Mouse (Mus musculus) kidney, embryonic 15.5 days (tissue): Measurements from ENCODE around the gene Nup107. TPM values are rescaled to one million over a fixed set of nuclear protein-coding genes. Genes with fewer than 3 reads are reported as not detected.
"Not testable (repeated sequence)": the region's sequence is repeated elsewhere in the genome, so short reads cannot be mapped to it uniquely, and the experiment has no call there.

Experiments used
- ATAC-seq: fragments of 200-750 bp; cut with Nextera tagmentation; replicated peaks from 2 replicates; pipeline ENCODE4 v1.8.0; 2017; ENCODE audit warnings: moderate TSS enrichment; ENCODE audit not compliant: low FRiP score
- H3K27ac ChIP-seq: fragments of 300-500 bp; sonication (generic); 2 replicates; pipeline ENCODE4 v1.5.1; 2015; ENCODE audit warnings: mild to moderate bottlenecking, inconsistent platforms
- H3K27me3 ChIP-seq: fragments of 300-500 bp; sonication (generic); 2 replicates; pipeline ENCODE4 v1.6.1; 2015; ENCODE audit warnings: inconsistent platforms
- H3K36me3 ChIP-seq: fragments of 300-500 bp; sonication (generic); 2 replicates; pipeline ENCODE4 v1.6.1; 2015; ENCODE audit warnings: inconsistent platforms
- H3K4me1 ChIP-seq: fragments of 300-500 bp; sonication (generic); 2 replicates; pipeline ENCODE4 v1.6.1; 2015; ENCODE audit warnings: inconsistent platforms
- H3K4me2 ChIP-seq: fragments of 300-500 bp; sonication (generic); 2 replicates; pipeline ENCODE4 v1.6.1; 2015; ENCODE audit warnings: moderate library complexity, mild to moderate bottlenecking, inconsistent platforms
- H3K4me3 ChIP-seq: fragments of 300-500 bp; sonication (generic); replicated peaks from 2 replicates; pipeline ENCODE4 v1.5.1; 2015; ENCODE audit warnings: mild to moderate bottlenecking, inconsistent platforms
- H3K9ac ChIP-seq: fragments of 300-500 bp; sonication (generic); 2 replicates; pipeline ENCODE4 v1.6.1; 2015; ENCODE audit warnings: mild to moderate bottlenecking, inconsistent platforms
- H3K9me3 ChIP-seq: fragments of 300-500 bp; sonication (generic); replicated peaks from 2 replicates; pipeline ENCODE4 v1.6.1; 2016; ENCODE audit warnings: inconsistent platforms
- WGBS: fragments of 180-500 bp; shearing (Covaris S2); methylation state at CpG from one replicate; pipeline ENCODE4 v1.1.7; 2015; ENCODE audit warnings: mixed read lengths; 5-methylcytosine and 5-hydroxymethylcytosine counted together
- polyA plus RNA-seq: library from polyadenylated mRNA; unstranded; fragments of >200 nt; fragmentation: Nextera tagmentation; extraction: Ambion mirVana; gene quantifications from 2 replicates; pipeline ENCODE4 v1.2.1, GENCODE M21; 2015

The Nup107 gene
- polyA plus RNA-seq, 1 experiment from 2014 or later = 65.3 TPM

GRCm38 (mm10) chr10:117743182-117743581 is 49.3 kb downstream of the Nup107 start:
- no peaks in the 10 kb centered on the region for H3K9me3 ChIP-seq
- ATAC-seq = no peak
- no peak overlapping the region for H3K27ac ChIP-seq
- 87% methylated on average over 2 of the region's 2 CpGs for WGBS
- H3K4me3 ChIP-seq = no peak overlapping the region
- no peak overlapping the region for H3K4me2 ChIP-seq
- H3K4me1 ChIP-seq = peaks cover 7% of the 10 kb centered on the region
- no peak overlapping the region for H3K9ac ChIP-seq
- peaks cover 24% of the 10 kb centered on the region for H3K36me3 ChIP-seq
- no peaks in the 10 kb centered on the region for H3K27me3 ChIP-seq

DNA sequence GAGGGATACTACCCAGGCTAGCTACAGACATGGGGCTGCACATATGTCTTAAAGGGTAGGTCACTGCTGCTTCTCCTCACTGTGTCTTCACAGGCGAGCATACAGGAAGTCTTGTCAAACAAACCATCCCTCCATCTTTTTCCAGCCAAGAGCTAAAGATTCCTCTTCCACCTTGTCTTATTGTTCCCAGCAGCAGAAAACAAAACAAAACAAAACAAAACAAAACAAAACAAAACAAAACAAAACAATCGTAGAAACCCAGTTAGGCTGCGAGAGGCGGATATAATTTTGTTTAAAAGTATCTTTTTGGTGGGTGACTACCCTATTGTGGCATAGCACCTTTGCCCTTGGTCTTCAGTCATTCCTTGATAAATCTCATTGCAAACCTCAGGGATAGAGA is 49.9 kb downstream of the Nup107 start:
- no peaks in the 10 kb centered on the region for H3K9me3 ChIP-seq
- no peak overlapping the region for H3K4me3 ChIP-seq
- no peak overlapping the region for H3K9ac ChIP-seq
- peaks cover 7% of the 10 kb centered on the region for H3K4me1 ChIP-seq
- H3K4me2 ChIP-seq = no peak overlapping the region
- peaks cover 28% of the 10 kb centered on the region for H3K36me3 ChIP-seq
- H3K27ac ChIP-seq = no peak overlapping the region
- ATAC-seq = no peak
- H3K27me3 ChIP-seq = no peaks in the 10 kb centered on the region
- WGBS = 92% methylated on average over 4 of the region's 4 CpGs

- WGBS = 91% methylated on average over 15 of the region's 15 CpGs
- Histone ChIP-seq H3K9me3 (no peaks in the 10 kb centered on the region), H3K27ac (no peak overlapping the region), H3K27me3 (no peaks in the 10 kb centered on the region), H3K36me3 (peaks cover 32% of the 10 kb centered on the region), H3K9ac (no peak overlapping the region), H3K4me2 (no peak overlapping the region), H3K4me1 (peaks cover 7% of the 10 kb centered on the region), H3K4me3 (no peak overlapping the region)
- no peak for ATAC-seq
Observed at GRCm38 (mm10) chr10:117741698-117742475, 50.6 kb downstream of the Nup107 start.

DNA sequence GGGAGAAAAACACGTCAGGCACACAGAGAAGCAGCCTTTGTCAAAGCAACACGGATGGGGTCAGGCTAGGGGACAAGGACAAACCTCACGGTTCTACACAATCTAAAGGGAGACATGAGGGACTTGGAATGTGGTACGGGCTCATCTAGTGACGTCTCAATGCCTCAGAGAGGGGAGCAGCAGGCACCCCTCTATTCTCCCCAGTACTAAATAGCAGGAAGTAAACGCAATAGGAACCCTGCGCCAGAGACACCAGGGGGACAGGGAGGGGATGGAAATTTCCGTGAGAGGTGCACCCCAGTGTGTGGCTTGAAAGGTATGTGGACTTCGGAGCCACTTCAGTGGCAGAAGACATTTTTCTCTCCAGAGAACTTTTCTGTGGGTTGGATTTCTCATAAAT is 51.6 kb downstream of the Nup107 start:
- Histone ChIP-seq H3K9ac (no peak overlapping the region), H3K27ac (no peak overlapping the region), H3K27me3 (no peaks in the 10 kb centered on the region), H3K36me3 (peaks cover 40% of the 10 kb centered on the region), H3K4me3 (no peak overlapping the region), H3K9me3 (no peaks in the 10 kb centered on the region), H3K4me1 (peaks cover 7% of the 10 kb centered on the region), H3K4me2 (no peak overlapping the region)
- WGBS = 89% methylated on average over 9 of the region's 9 CpGs
- no peak for ATAC-seq

DNA sequence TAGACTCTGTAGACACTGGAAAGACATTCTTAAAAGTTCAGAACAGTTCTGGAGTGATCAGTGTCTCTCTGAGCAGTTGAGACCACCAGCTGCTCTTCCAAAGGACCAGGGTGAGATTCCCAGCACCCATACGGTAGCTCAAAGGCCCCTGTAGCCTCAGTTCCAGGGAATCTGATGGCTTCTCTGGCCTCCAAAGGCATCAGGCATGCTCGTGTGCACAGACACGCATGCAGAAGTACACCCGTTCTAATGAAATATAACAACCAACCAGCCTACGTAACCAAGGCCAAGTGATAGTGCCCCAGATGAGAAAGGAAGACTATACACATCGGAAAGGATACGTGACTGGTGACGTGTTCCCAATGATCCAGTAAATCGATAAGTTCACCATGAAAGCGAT is 52.3 kb downstream of the Nup107 start:
- no peak overlapping the region for H3K4me3 ChIP-seq
- ATAC-seq = no peak
- no peak overlapping the region for H3K9ac ChIP-seq
- H3K27ac ChIP-seq = no peak overlapping the region
- 96% methylated on average over 10 of the region's 10 CpGs for WGBS
- peaks cover 4% of the 10 kb centered on the region for H3K4me1 ChIP-seq
- H3K36me3 ChIP-seq = peaks cover 40% of the 10 kb centered on the region
- no peaks in the 10 kb centered on the region for H3K27me3 ChIP-seq
- no peak overlapping the region for H3K4me2 ChIP-seq
- H3K9me3 ChIP-seq = no peaks in the 10 kb centered on the region

DNA sequence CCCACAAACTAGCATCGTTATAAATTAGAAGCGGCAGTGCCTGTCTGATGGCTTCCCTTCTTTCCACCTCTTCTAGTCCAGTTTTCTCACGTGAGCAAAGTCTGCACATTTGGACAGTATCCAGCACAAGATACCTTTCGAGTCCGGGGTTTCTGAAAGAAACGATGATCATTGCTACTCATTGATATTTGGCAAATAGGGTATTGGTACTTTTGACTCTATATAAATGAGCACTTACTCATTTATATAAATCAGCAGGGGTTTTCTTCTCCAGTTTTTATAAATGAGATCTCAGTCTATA is 52.9 kb downstream of the Nup107 start:
- no peak overlapping the region for H3K4me2 ChIP-seq
- H3K9me3 ChIP-seq = no peaks in the 10 kb centered on the region
- no peaks in the 10 kb centered on the region for H3K4me1 ChIP-seq
- H3K27me3 ChIP-seq = no peaks in the 10 kb centered on the region
- 94% methylated on average over 6 of the region's 6 CpGs for WGBS
- H3K4me3 ChIP-seq = no peak overlapping the region
- H3K27ac ChIP-seq = no peak overlapping the region
- H3K9ac ChIP-seq = no peak overlapping the region
- ATAC-seq = no peak
- H3K36me3 ChIP-seq = peaks cover 40% of the 10 kb centered on the region

DNA sequence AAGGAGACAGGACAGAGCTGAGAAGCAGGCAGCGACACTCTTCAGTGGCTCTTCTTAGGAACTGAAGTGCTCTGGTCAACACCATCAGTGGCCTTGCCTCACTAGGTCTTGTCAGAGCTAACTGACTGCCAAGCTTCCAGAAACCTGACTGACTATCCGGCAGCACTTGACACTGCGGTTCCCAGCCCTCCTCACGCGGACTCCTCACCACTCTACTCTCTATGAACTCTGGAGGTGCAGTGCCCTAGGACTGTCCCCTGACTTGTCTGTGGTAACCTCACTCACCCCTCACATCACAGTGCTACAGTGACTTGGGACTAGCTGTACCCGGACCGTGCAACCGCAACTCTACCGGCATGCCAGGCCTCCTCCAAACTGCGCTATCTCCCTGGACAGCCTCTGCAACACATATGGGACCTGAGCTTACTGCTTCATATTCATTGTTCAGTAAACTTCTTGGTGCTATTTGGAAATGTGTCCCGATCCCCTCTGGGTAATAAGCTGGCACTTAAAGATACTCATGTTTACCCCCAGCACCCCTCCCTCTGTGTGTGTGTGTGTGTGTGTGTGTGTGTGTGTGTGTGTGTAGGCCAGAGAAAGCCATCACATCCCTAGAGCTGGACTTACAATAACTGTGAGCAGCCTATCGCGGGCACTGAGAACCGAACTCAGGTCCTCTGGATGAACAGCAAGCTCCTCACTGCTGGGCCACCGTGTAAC is 53.4 kb downstream of the Nup107 start:
- 94% methylated on average over 15 of the region's 15 CpGs for WGBS

DNA sequence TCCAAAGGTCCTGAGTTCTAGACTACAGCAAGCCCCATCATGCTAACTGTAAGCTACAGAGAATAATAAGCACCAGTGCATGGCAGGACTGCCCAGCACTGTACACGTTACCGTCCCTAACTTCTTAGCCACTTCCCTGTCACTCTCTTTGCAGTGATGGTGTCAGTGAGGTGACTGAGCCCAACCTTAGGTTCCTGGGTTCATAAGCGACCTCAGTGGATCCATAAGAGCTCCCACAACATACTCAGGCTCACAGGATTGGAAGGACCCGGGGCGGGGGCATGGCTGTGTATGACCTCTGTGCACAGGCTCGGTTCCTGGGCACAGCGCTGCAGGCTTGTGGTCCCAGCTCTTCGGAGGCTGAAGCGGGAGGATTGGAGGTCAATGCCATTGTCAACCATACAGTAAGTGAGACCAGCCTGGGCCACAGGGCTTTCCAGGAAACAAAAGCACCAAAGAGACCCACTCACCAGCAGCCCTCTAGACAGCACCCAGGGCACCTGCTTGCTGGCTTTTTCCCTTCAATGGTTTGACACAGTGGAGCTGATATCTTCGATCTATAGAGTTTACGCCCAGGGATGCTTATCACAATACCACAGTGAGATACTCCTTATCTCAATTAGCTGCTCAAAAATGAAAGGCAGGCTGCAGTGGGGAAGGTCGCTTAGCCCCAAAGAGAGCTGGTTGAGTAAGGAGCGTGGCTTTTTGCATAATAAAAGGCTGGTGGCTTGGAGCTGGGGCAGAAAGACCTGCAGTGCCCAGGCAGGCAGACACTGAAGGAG is 54.2 kb downstream of the Nup107 start:
- H3K4me3 ChIP-seq = no peak overlapping the region
- peaks cover 40% of the 10 kb centered on the region for H3K36me3 ChIP-seq
- no peak overlapping the region for H3K4me2 ChIP-seq
- H3K27me3 ChIP-seq = no peaks in the 10 kb centered on the region
- ATAC-seq = no peak
- H3K27ac ChIP-seq = no peak overlapping the region
- no peaks in the 10 kb centered on the region for H3K4me1 ChIP-seq
- WGBS = 87% methylated on average over 13 of the region's 13 CpGs
- no peaks in the 10 kb centered on the region for H3K9me3 ChIP-seq
- no peak overlapping the region for H3K9ac ChIP-seq

More for the DNA sequence above, 53.4 kb downstream of the Nup107 start:
- Histone ChIP-seq H3K27ac (no peak overlapping the region), H3K36me3 (peaks cover 40% of the 10 kb centered on the region), H3K4me1 (no peaks in the 10 kb centered on the region), H3K4me3 (no peak overlapping the region), H3K27me3 (no peaks in the 10 kb centered on the region), H3K4me2 (no peak overlapping the region), H3K9ac (no peak overlapping the region), H3K9me3 (no peaks in the 10 kb centered on the region)
- ATAC-seq = no peak

DNA sequence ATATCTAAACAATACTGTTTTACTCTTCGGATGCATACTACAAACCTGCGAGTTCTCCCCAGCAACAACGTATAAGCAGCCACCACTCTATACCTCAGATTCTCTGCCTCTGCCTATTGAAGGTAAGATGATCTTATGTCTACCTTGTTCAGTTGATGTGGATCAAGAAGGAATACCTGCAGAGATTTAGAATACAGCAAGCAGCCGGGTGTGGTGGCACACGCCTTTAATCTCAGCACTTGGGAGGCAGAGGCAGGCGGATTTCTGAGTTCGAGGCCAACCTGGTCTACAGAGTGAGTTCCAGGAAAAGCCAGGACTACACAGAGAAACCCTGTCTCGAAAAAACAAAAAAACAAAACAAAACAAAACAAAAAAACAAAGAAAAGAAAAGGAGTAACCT is 55.0 kb downstream of the Nup107 start:
- H3K9me3 ChIP-seq, H3K27ac ChIP-seq, H3K4me1 ChIP-seq, H3K9ac ChIP-seq, H3K27me3 ChIP-seq, ATAC-seq, H3K4me2 ChIP-seq, H3K4me3 ChIP-seq: not testable (repeated sequence)
- WGBS = 92% methylated on average over 8 of the region's 8 CpGs
- H3K36me3 ChIP-seq = peaks cover 40% of the 10 kb centered on the region

GRCm38 (mm10) chr10:117737075-117737474 is 55.4 kb downstream of the Nup107 start:
- H3K9ac ChIP-seq = no peak overlapping the region
- H3K9me3 ChIP-seq = no peaks in the 10 kb centered on the region
- ATAC-seq = no peak
- H3K27ac ChIP-seq = no peak overlapping the region
- no peaks in the 10 kb centered on the region for H3K4me1 ChIP-seq
- no peaks in the 10 kb centered on the region for H3K27me3 ChIP-seq
- H3K36me3 ChIP-seq = peaks cover 40% of the 10 kb centered on the region
- H3K4me2 ChIP-seq = no peak overlapping the region
- WGBS = 86% methylated on average over 4 of the region's 4 CpGs
- H3K4me3 ChIP-seq = no peak overlapping the region

DNA sequence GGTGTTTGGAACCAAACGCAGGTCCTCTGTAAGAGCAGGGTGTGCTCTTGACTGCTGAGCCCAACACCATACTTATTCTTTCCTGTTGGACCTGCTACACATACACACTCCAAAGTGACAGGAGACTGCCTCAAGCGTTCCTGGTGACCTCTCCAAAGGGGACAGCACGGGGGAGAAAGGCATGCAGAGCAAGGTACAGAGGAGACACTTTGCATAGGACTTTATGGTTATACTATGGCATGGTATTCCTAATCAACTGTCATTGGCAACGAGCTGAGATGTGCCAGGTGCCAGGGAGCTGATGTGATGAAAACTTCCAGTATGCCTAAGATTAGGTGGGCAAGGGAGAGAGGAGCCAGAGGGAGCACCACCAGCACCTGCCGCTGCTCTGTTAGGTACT is 55.9 kb downstream of the Nup107 start:
- H3K9me3 ChIP-seq = no peaks in the 10 kb centered on the region

DNA sequence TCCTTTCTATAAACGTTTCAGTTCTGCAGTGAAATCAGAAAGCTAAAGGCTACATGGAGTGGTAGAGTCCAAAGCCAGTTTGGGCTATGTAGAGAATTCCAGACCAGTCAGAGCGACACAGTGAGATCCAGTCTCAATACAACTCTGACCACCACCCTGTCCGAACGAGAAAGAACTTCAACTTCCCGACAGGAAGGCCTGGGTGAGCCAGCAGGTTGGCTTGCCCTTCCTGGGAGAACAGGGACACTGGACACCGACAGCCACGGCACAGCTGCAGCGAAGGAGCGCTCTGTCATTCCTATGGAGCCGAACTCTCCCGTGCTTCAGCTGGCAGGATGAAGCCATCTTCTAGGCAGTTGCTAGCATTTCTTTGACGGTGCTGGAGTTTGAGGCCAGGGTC is 57.1 kb downstream of the Nup107 start:
- H3K4me3 ChIP-seq, H3K9me3 ChIP-seq, H3K4me2 ChIP-seq, H3K27me3 ChIP-seq, H3K27ac ChIP-seq, H3K9ac ChIP-seq, ATAC-seq, H3K4me1 ChIP-seq: not testable (repeated sequence)
- H3K36me3 ChIP-seq = peaks cover 38% of the 10 kb centered on the region
- 94% methylated on average over 12 of the region's 12 CpGs for WGBS

More for the DNA sequence above, 55.9 kb downstream of the Nup107 start:
- WGBS = 88% methylated on average over 5 of the region's 5 CpGs
- Histone ChIP-seq H3K36me3 (peaks cover 40% of the 10 kb centered on the region), H3K27me3 (no peaks in the 10 kb centered on the region), H3K27ac (no peak overlapping the region), H3K4me3 (no peak overlapping the region), H3K9ac (no peak overlapping the region), H3K4me1 (no peaks in the 10 kb centered on the region), H3K4me2 (no peak overlapping the region)
- ATAC-seq = no peak
